In genomic region chr5:5392786-5393185, GRCm38 (mm10) we compare ENCODE assay signal across 30 mouse cellular contexts. TPM values are rescaled to one million over a fixed set of nuclear protein-coding genes. Genes with fewer than 3 reads are reported as not detected.
DNase-seq lines count a peak whose midpoint lies in the region; ATAC-seq and TF ChIP-seq lines count a peak whose summit lies in the region.
"Had no signal": no experiment of that assay in that cellular context is flagged by ENCODE, and none has a peak within 500 bp of the region (broad histone marks: within the 10 kb centered on the region; RNA-seq: fewer than 3 reads in every experiment).

No protein-coding gene starts in this region.

- no peak overlapping the region for H3K4me2 ChIP-seq in stomach, postnatal 0 days (replicated peaks; ENCODE audit: low read depth)
- H3K4me2 ChIP-seq: forebrain, embryonic 15.5 days; hindbrain, embryonic 13.5 days; limb, embryonic 12.5 days; liver, embryonic 11.5 days; lung, embryonic 15.5 days; midbrain, embryonic 13.5 days had no signal

- no peak for TF ChIP-seq EP300 in stomach, postnatal 0 days (optimal IDR thresholded peaks at IDR 0.05)

- ATAC-seq in Patski: peak; percentile 98
- ATAC-seq in stomach, postnatal 0 days (ENCODE audit: low FRiP score, low TSS enrichment): no peak
- ATAC-seq: activated CD4-positive, CD25-positive, alpha-beta regulatory T cell, adult 4 months; forebrain, embryonic 15.5 days; intestine, embryonic 16.5 days; midbrain, embryonic 13.5 days had no signal

- intact Hi-C loops in heart, postnatal 14 days (cut with DNase I): no loop called here

- H3ac ChIP-seq in C2C12 (ENCODE audit: control insufficient read depth, insufficient read length, low read depth): no peak overlapping the region

- no peak overlapping the region for H3K27ac ChIP-seq in stomach, postnatal 0 days (replicated peaks)
- H3K27ac ChIP-seq in embryonic facial prominence, embryonic 10.5 days (replicated peaks): no peak overlapping the region
- H3K27ac ChIP-seq: forebrain, embryonic 10.5 days; forebrain, embryonic 15.5 days; hindbrain, embryonic 13.5 days; kidney, postnatal 0 days; limb, embryonic 12.5 days; lung, embryonic 15.5 days; midbrain, embryonic 13.5 days had no signal

- no peak overlapping the region for H3K9ac ChIP-seq in stomach, postnatal 0 days (ENCODE audit: low read length)
- H3K9ac ChIP-seq: forebrain, embryonic 15.5 days; hindbrain, embryonic 13.5 days; limb, embryonic 12.5 days; lung, embryonic 15.5 days; midbrain, embryonic 13.5 days had no signal

- peak; percentile 4 for DNase-seq in heart, postnatal 4 days
- no peak for DNase-seq in heart, postnatal 14 days
- DNase-seq in Patski (ENCODE audit: low read depth, low spot score): no peak
- DNase-seq in stomach, postnatal 0 days (ENCODE audit: low spot score): no peak
- DNase-seq in urinary bladder, postnatal 25 days (ENCODE audit: low spot score): no peak
- DNase-seq in embryonic facial prominence, embryonic 10.5 days (ENCODE audit: low spot score): no peak
- DNase-seq: adrenal gland, adult 2 months; B cell, adult 2 months; cerebellum, adult 8-10 months; cerebellum, postnatal 25 days; heart, postnatal 36 days; kidney, adult 8-10 months; kidney, postnatal 4 days; lung, postnatal 4 days; spleen, adult 18-20 months; thymus, adult 2 months; thymus, postnatal 36 days had no signal

- no peaks in the 10 kb centered on the region for H3K79me2 ChIP-seq in C2C12 (ENCODE audit: control insufficient read depth, insufficient read depth)

- no peaks in the 10 kb centered on the region for H3K79me3 ChIP-seq in C2C12 (ENCODE audit: low read depth)

- no peak for TF ChIP-seq CTCF in C2C12 (IDR thresholded peaks at IDR 0.05; ENCODE audit: control insufficient read depth, insufficient read depth, insufficient read length)
- TF ChIP-seq CTCF in Patski (IDR thresholded peaks at IDR 0.05): peak; percentile 19
- TF ChIP-seq CTCF in stomach, postnatal 0 days (IDR thresholded peaks at IDR 0.05; ENCODE audit: low read depth): peak; percentile 4; the same call in 1 of the 2 replicates

- H3K27me3 ChIP-seq in C2C12 (ENCODE audit: control insufficient read depth, insufficient read depth, insufficient read length) (no peaks in the 10 kb centered on the region), Patski (no peaks in the 10 kb centered on the region)
- H3K27me3 ChIP-seq in stomach, postnatal 0 days (ENCODE audit: control insufficient read depth, insufficient read depth, low read length): no peaks in the 10 kb centered on the region
- H3K27me3 ChIP-seq in embryonic facial prominence, embryonic 10.5 days (replicated peaks; ENCODE audit: low read depth, poor library complexity, severe bottlenecking): no peaks in the 10 kb centered on the region
- H3K27me3 ChIP-seq: forebrain, embryonic 15.5 days; hindbrain, embryonic 13.5 days; limb, embryonic 12.5 days; lung, embryonic 15.5 days; megakaryocyte, embryonic 14.5 days; midbrain, embryonic 13.5 days had no signal

- POLR2A ChIA-PET in Patski (lab: Charles Lee): interaction anchor here (0.6 kb wide), 1 partner anchor 1049 kb away, joined by 4 read pairs; no protein-coding TSS in a partner anchor

- CTCF ChIA-PET in Patski (lab: Charles Lee): interaction anchor here (1.6 kb wide), 1 partner anchor 10 kb away, joined by 5 read pairs; no protein-coding TSS in a partner anchor

- no peaks in the 10 kb centered on the region for H3K36me3 ChIP-seq in C2C12 (ENCODE audit: control insufficient read depth, insufficient read depth)
- no peaks in the 10 kb centered on the region for H3K36me3 ChIP-seq in stomach, postnatal 0 days (ENCODE audit: control insufficient read depth, insufficient read depth, low read length)
- no peaks in the 10 kb centered on the region for H3K36me3 ChIP-seq in embryonic facial prominence, embryonic 10.5 days (replicated peaks)
- H3K36me3 ChIP-seq: forebrain, embryonic 10.5 days; forebrain, embryonic 15.5 days; hindbrain, embryonic 13.5 days; limb, embryonic 12.5 days; lung, embryonic 15.5 days; midbrain, embryonic 13.5 days had no signal

- no peaks in the 10 kb centered on the region for H3K9me3 ChIP-seq in stomach, postnatal 0 days (ENCODE audit: control insufficient read depth, low read length)
- H3K9me3 ChIP-seq in embryonic facial prominence, embryonic 10.5 days: no peaks in the 10 kb centered on the region
- H3K9me3 ChIP-seq: forebrain, embryonic 10.5 days; forebrain, embryonic 15.5 days; hindbrain, embryonic 13.5 days; limb, embryonic 12.5 days; lung, embryonic 15.5 days; megakaryocyte, embryonic 14.5 days; midbrain, embryonic 13.5 days had no signal

- no peak overlapping the region for H3K4me3 ChIP-seq in C2C12 (ENCODE audit: insufficient read depth, poor library complexity, severe bottlenecking)
- H3K4me3 ChIP-seq in stomach, postnatal 0 days (ENCODE audit: low read depth, low read length): no peak overlapping the region
- H3K4me3 ChIP-seq in embryonic facial prominence, embryonic 10.5 days: no peak overlapping the region
- H3K4me3 ChIP-seq: forebrain, embryonic 10.5 days; forebrain, embryonic 15.5 days; hindbrain, embryonic 13.5 days; limb, embryonic 12.5 days; lung, embryonic 15.5 days; megakaryocyte, embryonic 14.5 days; midbrain, embryonic 13.5 days had no signal

- H3K4me1 ChIP-seq in stomach, postnatal 0 days (replicated peaks; ENCODE audit: control insufficient read depth, insufficient read depth): no peaks in the 10 kb centered on the region
- H3K4me1 ChIP-seq in embryonic facial prominence, embryonic 10.5 days: no peaks in the 10 kb centered on the region
- H3K4me1 ChIP-seq: forebrain, embryonic 10.5 days; forebrain, embryonic 15.5 days; hindbrain, embryonic 13.5 days; limb, embryonic 12.5 days; lung, embryonic 15.5 days; megakaryocyte, embryonic 14.5 days; midbrain, embryonic 13.5 days had no signal

- WGBS in stomach, postnatal 0 days: 5% methylated on average over 3 of the region's 3 CpGs
- WGBS in embryonic facial prominence, embryonic 10.5 days: 64% methylated on average over 3 of the region's 3 CpGs

- in situ Hi-C loops in Patski (cut with MboI; ENCODE audit: low pct_unique_long_range_greater_than_20kb): no loop called here

TF ChIP-seq in C2C12, 6 proteins besides CTCF, POLR2A, EP300 and RAD21:
- peak; percentile 49 for TF ChIP-seq USF1 (IDR thresholded peaks at IDR 0.05; ENCODE audit: low read depth)
- TF ChIP-seq FOSL1 (IDR thresholded peaks at IDR 0.05; ENCODE audit: insufficient read depth, low read length, poor library complexity, severe bottlenecking): no peak

RNA-seq across cellular contexts. Expression of gene Cdk14, which starts 27.3 kb away (rescaled TPM):
- 10 to 100 TPM; 26.6 to 27.4 TPM for total RNA-seq in heart, postnatal 4 days (2021)
- 10 to 100 TPM; 13.4 to 14.6 TPM for total RNA-seq in heart, postnatal 14 days (2021)
- polyA plus RNA-seq in C2C12 (2012; fragmentation: generic; extraction: Trizol): 15.9 TPM
- polyA plus RNA-seq in Patski (2021): 21.7 TPM
- polyA plus RNA-seq in stomach, postnatal 0 days (2015; fragmentation: Nextera tagmentation; extraction: Ambion mirVana): 5.9 and 6.1 TPM in 2 replicates
- polyA plus RNA-seq in embryonic facial prominence, embryonic 10.5 days (2016; fragmentation: Nextera tagmentation; extraction: Ambion mirVana): 17.2 and 18.3 TPM in 2 replicates
- total RNA-seq: MEL had no signal
